Mouse (Mus musculus) embryonic facial prominence, embryonic 11.5 days (tissue): ENCODE data around the gene Gls. TPM values are rescaled to one million over a fixed set of nuclear protein-coding genes. Genes with fewer than 3 reads are reported as not detected.
A peak's percentile ranks its signal among the peaks of the same experiment; 100 is the strongest.

ENCODE experiments used
- ATAC-seq: fragments of 200-750 bp; cut with Nextera tagmentation; replicated peaks from 2 replicates; pipeline ENCODE4 v1.8.0; 2017; ENCODE audit warnings: low read depth; ENCODE audit not compliant: insufficient number of reproducible peaks, low FRiP score, low TSS enrichment
- DNase-seq: peaks from one replicate; pipeline ENCODE4 v3.0.0-alpha.2; 2015; ENCODE audit warnings: low spot score
- H3K27ac ChIP-seq: fragments of 300-500 bp; sonication (generic); replicated peaks from 2 replicates; pipeline ENCODE4 v1.5.1; 2014; ENCODE audit warnings: mild to moderate bottlenecking, low read depth, low read length, control low read depth
- H3K27me3 ChIP-seq: fragments of 300-500 bp; sonication (generic); 2 replicates; pipeline ENCODE4 v1.6.1; 2014; ENCODE audit warnings: mild to moderate bottlenecking, low read length, moderate library complexity, mixed read lengths; ENCODE audit not compliant: control insufficient read depth, insufficient read depth
- H3K36me3 ChIP-seq: fragments of 300-500 bp; sonication (generic); replicated peaks from 2 replicates; pipeline ENCODE4 v1.6.1; 2014; ENCODE audit warnings: low read depth, mild to moderate bottlenecking, low read length, moderate library complexity, mixed read lengths; ENCODE audit not compliant: control insufficient read depth, insufficient read depth
- H3K4me1 ChIP-seq: fragments of 300-500 bp; sonication (generic); 2 replicates; pipeline ENCODE4 v1.6.1; 2014; ENCODE audit warnings: low read length, mixed read lengths; ENCODE audit not compliant: control insufficient read depth, insufficient read depth
- H3K4me2 ChIP-seq: fragments of 300-500 bp; sonication (generic); 2 replicates; pipeline ENCODE4 v1.6.1; 2014; ENCODE audit warnings: low read depth, mild to moderate bottlenecking, control low read depth, low read length, moderate library complexity
- H3K4me3 ChIP-seq: fragments of 300-500 bp; sonication (generic); 2 replicates; pipeline ENCODE4 v1.5.1; 2014; ENCODE audit warnings: low read depth, low read length, control low read depth
- H3K9ac ChIP-seq: fragments of 300-500 bp; sonication (generic); replicated peaks from 2 replicates; pipeline ENCODE4 v1.6.1; 2014; ENCODE audit warnings: mild to moderate bottlenecking, control low read depth, low read length
- H3K9me3 ChIP-seq: fragments of 300-500 bp; sonication (generic); replicated peaks from 2 replicates; pipeline ENCODE4 v1.6.1; 2016; ENCODE audit warnings: mild to moderate bottlenecking, low read length, inconsistent platforms, mixed read lengths; ENCODE audit not compliant: control insufficient read depth
- WGBS: fragments of 180-500 bp; shearing (Covaris S2); extraction: QIAGEN DNeasy Blood & Tissue Kit; methylation state at CpG from one replicate; pipeline ENCODE4 v1.1.7; 2014; 5-methylcytosine and 5-hydroxymethylcytosine counted together
- polyA plus RNA-seq: library from polyadenylated mRNA; unstranded; fragments of >200 nt; fragmentation: Nextera tagmentation; extraction: Ambion mirVana; gene quantifications from 2 replicates; pipeline ENCODE4 v1.2.1, GENCODE M21; 2014

Gls gene
- polyA plus RNA-seq, 1 experiment from 2014 or later, result 25.9 TPM

DNA sequence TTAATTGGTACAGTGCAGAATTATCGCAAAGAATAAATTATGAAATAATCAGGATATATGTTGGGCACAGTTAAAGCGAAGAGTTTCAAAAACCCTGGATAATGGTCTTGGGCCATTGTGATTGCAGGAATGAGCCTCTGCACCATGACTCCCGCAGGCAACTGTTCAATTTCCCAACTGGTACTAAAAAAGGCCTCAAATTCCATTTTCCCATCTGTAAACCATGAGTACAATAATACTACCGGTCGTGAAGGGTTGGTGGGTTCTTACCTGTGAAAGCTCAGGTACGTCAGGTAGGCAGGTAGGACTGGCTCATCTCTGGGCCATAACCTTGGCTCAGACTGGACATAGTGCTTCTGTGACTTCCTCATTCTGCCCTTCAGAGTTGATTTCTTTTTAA, 35.0 kb upstream of the Gls start:
- H3K4me2 ChIP-seq, result no peak overlapping the region
- no peak for ATAC-seq
- WGBS, result 91% methylated on average over 6 of the region's 6 CpGs

DNA sequence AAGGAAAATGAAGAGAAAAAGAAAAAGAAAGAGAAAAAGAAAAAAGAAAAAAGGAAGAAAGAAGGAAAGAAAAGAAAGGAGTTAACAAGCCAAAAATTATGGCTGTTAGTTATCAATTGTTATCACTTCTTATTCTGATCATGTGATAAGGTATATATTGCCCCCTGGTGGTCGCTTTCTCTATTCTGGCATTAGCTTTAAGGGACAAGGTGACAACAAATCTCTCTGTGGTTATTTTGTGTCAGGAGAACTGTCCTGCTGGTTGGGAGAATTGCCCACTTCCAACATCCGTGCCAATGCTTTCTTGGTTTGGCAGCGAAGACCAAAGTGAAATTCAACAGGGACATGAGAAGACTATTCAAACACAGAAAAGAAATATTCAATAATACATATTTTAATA, 34.6 kb upstream of the Gls start:
- Histone ChIP-seq H3K4me1 (no peaks in the 10 kb centered on the region), H3K9me3 (no peaks in the 10 kb centered on the region), H3K27ac (no peak overlapping the region), H3K4me3 (no peak overlapping the region), H3K36me3 (no peaks in the 10 kb centered on the region), H3K4me2 (no peak overlapping the region), H3K27me3 (no peaks in the 10 kb centered on the region), H3K9ac (no peak overlapping the region)
- 53% methylated on average over 3 of the region's 3 CpGs for WGBS
- DNase-seq, result peak; percentile 81
- no peak for ATAC-seq

More for the DNA sequence above, 35.0 kb upstream of the Gls start:
- H3K27ac ChIP-seq, result no peak overlapping the region
- H3K9ac ChIP-seq, result no peak overlapping the region
- H3K9me3 ChIP-seq, result no peaks in the 10 kb centered on the region
- H3K36me3 ChIP-seq, result no peaks in the 10 kb centered on the region
- DNase-seq, result no peak
- H3K4me3 ChIP-seq, result no peak overlapping the region
- H3K27me3 ChIP-seq, result no peaks in the 10 kb centered on the region
- no peaks in the 10 kb centered on the region for H3K4me1 ChIP-seq

DNA sequence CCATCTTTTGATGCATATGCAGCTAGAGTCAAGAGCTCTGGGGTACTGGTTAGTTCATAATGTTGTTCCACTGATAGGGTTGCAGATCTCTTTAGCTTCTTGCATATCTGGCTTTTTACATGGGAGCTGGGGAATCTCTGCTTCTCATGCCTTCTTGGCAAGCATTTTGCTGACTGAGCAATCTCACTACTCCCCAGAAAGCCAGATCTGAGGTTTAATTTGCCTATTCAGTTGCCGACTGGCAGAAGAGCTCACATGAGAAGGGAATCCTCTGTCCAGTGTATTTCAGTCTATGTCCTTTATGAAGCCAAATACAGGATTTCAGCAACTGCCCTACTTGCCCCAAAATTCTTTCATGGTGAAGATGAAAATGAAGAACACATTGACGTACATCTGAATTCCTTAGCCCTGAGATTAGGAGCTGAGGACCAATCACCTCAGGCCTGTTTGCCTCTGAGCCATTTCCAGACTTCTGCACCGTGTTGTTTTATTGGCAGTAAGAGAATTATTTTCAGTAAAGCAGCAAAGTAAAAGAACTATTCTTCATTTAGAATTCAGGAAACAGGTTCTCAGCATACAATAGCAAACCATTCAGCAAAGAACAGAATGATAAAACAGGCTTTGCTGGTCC, 33.0 kb upstream of the Gls start:
- 81% methylated on average over 3 of the region's 3 CpGs for WGBS
- no peak overlapping the region for H3K27ac ChIP-seq
- H3K4me1 ChIP-seq, result no peaks in the 10 kb centered on the region
- DNase-seq, result no peak
- H3K9me3 ChIP-seq, result no peaks in the 10 kb centered on the region
- H3K4me2 ChIP-seq, result no peak overlapping the region
- no peaks in the 10 kb centered on the region for H3K27me3 ChIP-seq
- H3K36me3 ChIP-seq, result no peaks in the 10 kb centered on the region
- H3K9ac ChIP-seq, result no peak overlapping the region
- ATAC-seq, result no peak
- no peak overlapping the region for H3K4me3 ChIP-seq

DNA sequence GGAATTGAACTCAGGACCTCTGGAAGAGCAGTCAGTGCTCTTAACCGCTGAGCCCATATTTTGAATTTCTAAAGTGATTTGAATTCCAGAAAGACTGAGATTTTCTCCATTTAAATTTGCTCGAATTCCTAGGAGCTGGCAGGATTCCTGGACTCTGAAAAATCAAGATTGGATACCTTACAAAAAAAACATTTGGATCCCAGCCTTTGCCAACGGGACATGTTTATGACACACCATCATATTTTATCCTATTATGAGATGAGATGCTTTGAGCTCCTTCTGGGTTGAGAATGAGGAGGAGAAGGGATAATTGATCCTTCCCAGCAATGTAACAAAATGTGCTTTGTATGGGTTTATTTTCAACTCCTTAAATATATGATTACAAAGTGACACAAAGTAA, 31.3 kb upstream of the Gls start:
- WGBS, result 76% methylated on average over 3 of the region's 3 CpGs
- Histone ChIP-seq H3K4me2 (no peak overlapping the region), H3K36me3 (no peaks in the 10 kb centered on the region), H3K4me1 (no peaks in the 10 kb centered on the region; the same call in 1 of the 2 replicates), H3K9ac (no peak overlapping the region), H3K9me3 (no peaks in the 10 kb centered on the region), H3K27me3 (no peaks in the 10 kb centered on the region), H3K27ac (no peak overlapping the region), H3K4me3 (no peak overlapping the region)
- DNase-seq (no peak), ATAC-seq (no peak)

DNA sequence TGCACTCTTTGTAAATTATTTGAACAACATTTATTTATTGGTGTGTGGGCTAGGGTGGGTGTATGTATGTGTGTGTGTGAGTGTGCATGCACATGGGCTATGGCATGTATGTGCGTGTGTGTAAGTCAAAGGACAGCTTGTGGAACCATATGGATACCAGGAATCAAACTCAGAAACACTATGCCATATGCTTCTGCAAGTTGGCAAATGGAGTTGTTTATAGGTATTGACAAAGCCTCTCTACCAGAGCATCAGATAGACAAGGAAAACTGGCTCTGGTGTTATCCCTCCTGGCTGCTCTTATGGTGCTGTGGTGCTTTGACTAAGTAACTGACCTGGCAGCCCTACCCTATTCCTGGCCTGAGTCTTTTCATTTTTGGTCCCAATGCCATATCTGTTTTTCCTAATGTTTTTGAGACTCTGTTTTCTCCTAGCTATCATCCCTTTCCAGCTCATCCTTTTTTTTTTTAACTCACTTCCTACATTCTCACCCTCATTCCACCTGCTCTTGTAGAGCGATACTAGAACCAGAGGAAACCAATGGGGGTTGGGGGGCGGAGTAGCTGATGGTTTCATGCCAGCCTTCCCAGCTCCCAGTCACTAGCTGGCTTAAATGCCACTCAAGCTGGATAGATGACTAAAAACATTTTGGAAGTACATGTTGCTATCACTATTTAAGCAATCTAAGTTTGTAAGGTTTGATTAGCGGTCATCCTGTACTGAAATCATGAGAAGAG, 27.5 kb upstream of the Gls start:
- H3K27ac ChIP-seq, result no peak overlapping the region
- ATAC-seq, result no peak
- H3K9ac ChIP-seq, result no peak overlapping the region
- H3K4me3 ChIP-seq, result no peak overlapping the region
- H3K4me2 ChIP-seq, result no peak overlapping the region
- WGBS, result 93% methylated on average over 4 of the region's 4 CpGs
- H3K4me1 ChIP-seq, result no peaks in the 10 kb centered on the region; the same call in 1 of the 2 replicates
- DNase-seq, result no peak
- no peaks in the 10 kb centered on the region for H3K27me3 ChIP-seq
- no peaks in the 10 kb centered on the region for H3K36me3 ChIP-seq
- H3K9me3 ChIP-seq, result no peaks in the 10 kb centered on the region

DNA sequence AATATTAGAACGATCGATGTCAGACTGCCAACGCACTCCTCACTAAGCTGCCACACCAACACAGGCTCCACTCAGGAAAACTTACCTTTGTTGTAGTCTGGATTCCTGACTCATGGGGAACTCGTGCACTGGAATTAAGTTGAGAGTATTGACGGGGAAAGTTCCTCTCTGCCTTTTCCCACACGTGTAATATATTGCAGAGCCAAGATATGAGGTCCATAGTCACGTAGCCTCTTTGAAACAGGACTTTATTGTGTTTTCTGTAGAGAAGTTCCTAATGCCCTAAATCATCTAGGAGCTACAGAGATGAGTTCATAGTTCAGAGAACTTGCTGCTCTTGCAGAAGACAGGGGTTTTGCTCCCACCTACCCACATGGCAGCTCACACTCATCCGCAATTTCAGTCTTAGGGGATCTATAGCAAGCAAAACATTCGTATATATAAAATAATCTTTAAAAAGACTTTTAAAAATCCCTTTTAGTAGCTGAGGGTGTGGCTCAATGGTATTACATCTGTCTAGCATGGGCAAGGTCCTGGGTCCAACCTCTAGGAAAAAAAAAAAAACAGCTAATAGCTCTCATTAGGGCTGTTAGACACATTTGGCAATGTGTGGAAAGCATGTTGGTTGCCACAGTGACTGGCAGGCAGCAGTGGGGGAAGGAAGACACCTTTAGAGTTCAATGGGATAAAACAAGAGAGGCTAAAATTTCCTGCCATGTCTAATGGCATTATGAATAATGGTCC, 25.1 kb upstream of the Gls start:
- no peak overlapping the region for H3K27ac ChIP-seq
- no peaks in the 10 kb centered on the region for H3K9me3 ChIP-seq
- no peak for ATAC-seq
- 87% methylated on average over 9 of the region's 9 CpGs for WGBS
- no peaks in the 10 kb centered on the region for H3K27me3 ChIP-seq
- no peaks in the 10 kb centered on the region for H3K36me3 ChIP-seq
- no peaks in the 10 kb centered on the region; the same call in 1 of the 2 replicates for H3K4me1 ChIP-seq
- H3K9ac ChIP-seq, result no peak overlapping the region
- DNase-seq, result no peak
- no peak overlapping the region for H3K4me3 ChIP-seq
- no peak overlapping the region for H3K4me2 ChIP-seq

DNA sequence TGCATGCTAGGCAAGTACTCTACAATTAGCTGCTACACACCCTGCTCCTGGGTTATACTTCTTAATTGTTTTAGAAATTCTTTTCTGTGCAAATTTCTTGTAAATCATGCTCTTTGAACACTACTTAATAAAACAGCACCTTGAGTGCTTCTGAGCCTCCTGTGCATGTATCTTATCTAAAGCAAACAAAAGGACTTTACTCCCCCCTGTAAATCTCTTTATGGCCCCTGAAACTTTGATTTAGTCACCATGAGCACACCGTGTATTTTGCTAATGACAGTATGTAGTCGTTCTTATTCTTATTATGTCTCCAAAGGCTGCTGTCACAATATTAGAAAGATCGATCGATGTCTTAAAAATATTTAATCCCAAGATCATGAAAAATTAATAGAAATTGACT, 23.9 kb upstream of the Gls start:
- WGBS, result 85% methylated on average over 4 of the region's 4 CpGs
- H3K4me3 ChIP-seq, result no peak overlapping the region
- H3K4me1 ChIP-seq, result no peaks in the 10 kb centered on the region; the same call in 1 of the 2 replicates
- H3K27me3 ChIP-seq, result no peaks in the 10 kb centered on the region
- ATAC-seq, result no peak
- H3K9me3 ChIP-seq, result no peaks in the 10 kb centered on the region
- no peaks in the 10 kb centered on the region for H3K36me3 ChIP-seq
- H3K27ac ChIP-seq, result no peak overlapping the region
- H3K9ac ChIP-seq, result no peak overlapping the region
- DNase-seq, result no peak
- H3K4me2 ChIP-seq, result no peak overlapping the region

DNA sequence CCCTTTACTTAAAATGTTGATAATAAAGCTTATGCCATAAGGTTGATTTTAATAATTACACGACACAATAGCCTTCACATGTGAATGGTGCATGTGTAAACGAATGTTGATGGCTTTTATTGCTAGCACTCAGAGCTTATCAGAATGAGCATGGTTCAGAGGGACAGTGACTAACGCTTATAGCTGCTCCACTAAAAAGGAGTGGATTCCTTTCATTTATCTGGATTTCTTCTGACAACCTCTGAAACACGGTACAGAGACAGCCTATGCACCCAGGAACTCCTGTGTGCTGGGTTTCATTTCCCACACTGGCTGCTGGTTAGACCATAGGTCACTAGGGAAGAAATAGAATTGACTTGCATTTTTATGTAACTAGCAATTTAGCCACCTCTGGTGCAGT, 23.2 kb upstream of the Gls start:
- no peak for ATAC-seq
- WGBS, result 83% methylated on average over 4 of the region's 4 CpGs

More for the DNA sequence above, 23.2 kb upstream of the Gls start:
- H3K4me2 ChIP-seq, result no peak overlapping the region
- H3K36me3 ChIP-seq, result no peaks in the 10 kb centered on the region
- no peak overlapping the region for H3K4me3 ChIP-seq
- H3K9me3 ChIP-seq, result no peaks in the 10 kb centered on the region
- no peaks in the 10 kb centered on the region; the same call in 1 of the 2 replicates for H3K4me1 ChIP-seq
- no peak overlapping the region for H3K27ac ChIP-seq
- no peak for DNase-seq
- H3K9ac ChIP-seq, result no peak overlapping the region
- H3K27me3 ChIP-seq, result no peaks in the 10 kb centered on the region
